Mouse (Mus musculus) CH12.LX (cell line): ENCODE data around the gene Rps12. TPM values are rescaled to one million over a fixed set of nuclear protein-coding genes. Genes with fewer than 3 reads are reported as not detected.

Source experiments
- DNase-seq: peaks from one replicate; pipeline ENCODE4 v3.0.0-alpha.2; 2013; ENCODE audit errors: extremely low read depth
- H3K27ac ChIP-seq: 2 replicates; pipeline ENCODE4 v1.5.1; 2012; ENCODE audit warnings: low read depth, mild to moderate bottlenecking, control low read depth, moderate library complexity; ENCODE audit not compliant: insufficient read depth
- H3K27me3 ChIP-seq: replicated peaks from 2 replicates; pipeline ENCODE3; 2012; ENCODE audit warnings: inconsistent platforms
- H3K36me3 ChIP-seq, 2 experiments: replicated peaks in 1 of 2; 2 replicates each; pipeline versions ENCODE3 to v1.6.1; 2012; ENCODE audit warnings: inconsistent platforms in 1 of 2, low read length in 1 of 2, mild to moderate bottlenecking in 1 of 2, mixed read lengths in 1 of 2, moderate library complexity in 1 of 2; ENCODE audit not compliant: control insufficient read depth in 1 of 2, insufficient read depth in 1 of 2
- H3K4me1 ChIP-seq, 2 experiments: 2 replicates each; pipeline ENCODE4 v1.6.1; 2012; ENCODE audit warnings: inconsistent platforms in 1 of 2, moderate library complexity in 1 of 2; ENCODE audit not compliant: insufficient read depth in 2 of 2, control insufficient read depth in 1 of 2
- H3K4me2 ChIP-seq: 2 replicates; pipeline ENCODE4 v1.6.1; 2012; ENCODE audit warnings: low read depth, mild to moderate bottlenecking, control low read depth; ENCODE audit not compliant: poor library complexity, insufficient read depth, severe bottlenecking
- H3K4me3 ChIP-seq, 3 experiments: fragments of 150-350 bp in 1 of 3; sonication (generic) in 1 of 3; replicated peaks in 1 of 3; 2 replicates each; pipeline versions ENCODE3 to v1.5.1; 2011 to 2012; ENCODE audit warnings: low read depth in 2 of 3, low read length in 2 of 3, mild to moderate bottlenecking in 2 of 3, moderate library complexity in 2 of 3, control low read depth in 1 of 3, improper control_type of control experiment in 1 of 3, inconsistent platforms in 1 of 3, mixed read lengths in 1 of 3; ENCODE audit not compliant: poor library complexity in 1 of 3
- H3K79me2 ChIP-seq: replicated peaks from 2 replicates; pipeline ENCODE4 v1.6.1; 2012; ENCODE audit warnings: mild to moderate bottlenecking, moderate library complexity; ENCODE audit not compliant: control insufficient read depth, poor library complexity, insufficient read depth, severe bottlenecking; ENCODE audit errors: extremely low read depth
- H3K9ac ChIP-seq: 2 replicates; pipeline ENCODE4 v1.6.1; 2012; ENCODE audit warnings: low read depth, mild to moderate bottlenecking, control low read depth, moderate library complexity; ENCODE audit not compliant: insufficient read depth
- H3K9me3 ChIP-seq: replicated peaks from 2 replicates; pipeline ENCODE3; 2012; ENCODE audit warnings: low read length, inconsistent platforms, mixed read lengths
- BHLHE40 ChIP-seq: IDR thresholded peaks from 2 replicates; pipeline ENCODE4 v1.6.1; 2011; ENCODE audit warnings: mild to moderate bottlenecking, low read depth, low read length, improper control_type of control experiment
- CHD1 ChIP-seq: IDR thresholded peaks from 2 replicates; pipeline ENCODE4 v1.6.1; 2012; ENCODE audit warnings: low read depth, low read length, improper control_type of control experiment, inconsistent platforms
- CHD2 ChIP-seq: IDR thresholded peaks from 2 replicates; pipeline ENCODE4 v1.6.1; 2011; ENCODE audit warnings: low read length, improper control_type of control experiment
- CTCF ChIP-seq, 2 experiments: IDR thresholded peaks in 1 of 2; conservative IDR thresholded peaks in 1 of 2; 2 replicates each; pipeline ENCODE4 v1.5.1; 2011 to 2012; ENCODE audit warnings: low read depth in 2 of 2, low read length in 2 of 2, improper control_type of control experiment in 1 of 2, inconsistent platforms in 1 of 2, mild to moderate bottlenecking in 1 of 2, moderate library complexity in 1 of 2
- ELF1 ChIP-seq: IDR thresholded peaks from 2 replicates; pipeline ENCODE4 v1.6.1; 2014; ENCODE audit warnings: low read depth, mild to moderate bottlenecking, inconsistent platforms, low read length, improper control_type of control experiment
- EP300 ChIP-seq: IDR thresholded peaks from 2 replicates; pipeline ENCODE4 v1.6.1; 2011; ENCODE audit warnings: low read length, improper control_type of control experiment
- ETS1 ChIP-seq: conservative IDR thresholded peaks from 2 replicates; pipeline ENCODE4 v1.6.1; 2012; ENCODE audit warnings: low read depth, mild to moderate bottlenecking, inconsistent platforms, low read length, improper control_type of control experiment, moderate library complexity
- GABPA ChIP-seq: IDR thresholded peaks from 2 replicates; pipeline ENCODE4 v1.6.1; 2012; ENCODE audit warnings: low read depth, low read length, improper control_type of control experiment, inconsistent platforms; ENCODE audit not compliant: insufficient replicate concordance
- IRF4 ChIP-seq: IDR thresholded peaks from 2 replicates; pipeline ENCODE4 v1.6.1; 2014; ENCODE audit warnings: low read depth, mild to moderate bottlenecking, inconsistent platforms, low read length, improper control_type of control experiment
- KAT2A ChIP-seq: IDR thresholded peaks from 2 replicates; pipeline ENCODE4 v1.6.1; 2012; ENCODE audit warnings: low read length, improper control_type of control experiment, inconsistent platforms; ENCODE audit not compliant: insufficient replicate concordance
- MAFK ChIP-seq: IDR thresholded peaks from 2 replicates; pipeline ENCODE4 v1.6.1; 2011; ENCODE audit warnings: low read length, improper control_type of control experiment; ENCODE audit not compliant: insufficient replicate concordance
- MAX ChIP-seq: IDR thresholded peaks from 2 replicates; pipeline ENCODE4 v1.6.1; 2011; ENCODE audit warnings: low read length, improper control_type of control experiment
- MAZ ChIP-seq: IDR thresholded peaks from 2 replicates; pipeline ENCODE4 v1.6.1; 2012; ENCODE audit warnings: low read depth, mild to moderate bottlenecking, inconsistent platforms, low read length, improper control_type of control experiment, moderate library complexity
- PAX5 ChIP-seq: IDR thresholded peaks from 2 replicates; pipeline ENCODE4 v1.6.1; 2012; ENCODE audit warnings: low read length, inconsistent platforms, mixed read lengths
- TBP ChIP-seq: conservative IDR thresholded peaks from 2 replicates; pipeline ENCODE4 v1.6.1; 2011; ENCODE audit warnings: low read depth, low read length, improper control_type of control experiment
- TCF12 ChIP-seq: IDR thresholded peaks from 2 replicates; pipeline ENCODE4 v1.6.1; 2014; ENCODE audit warnings: low read depth, mild to moderate bottlenecking, inconsistent platforms, low read length, improper control_type of control experiment
- USF1 ChIP-seq: IDR thresholded peaks from 2 replicates; pipeline ENCODE4 v1.6.1; 2014; ENCODE audit warnings: low read depth, mild to moderate bottlenecking, inconsistent platforms, low read length, improper control_type of control experiment
- ZMIZ1 ChIP-seq: IDR thresholded peaks from 2 replicates; pipeline ENCODE4 v1.6.1; 2012; ENCODE audit warnings: low read depth, mild to moderate bottlenecking, inconsistent platforms, low read length, improper control_type of control experiment
- dilution Hi-C: fragments of 300-500 bp; cut with MboI; formaldehyde crosslinking; loops from 2 replicates; pipeline ENCODE4 v1.14.3; 2020; ENCODE audit warnings: low sequenced_read_pairs; ENCODE audit not compliant: extremely low pct_unique_long_range_greater_than_20kb, extremely low pct_ligation_motif_present
- in situ Hi-C: fragments of 300-500 bp; cut with MboI; formaldehyde crosslinking; loops from 3 replicates; pipeline ENCODE4 v1.14.3; 2019; ENCODE audit warnings: low sequenced_read_pairs, low pct_ligation_motif_present, low pct_unique_long_range_greater_than_20kb, mixed read lengths
- polyA plus RNA-seq: library from polyadenylated mRNA; unstranded; fragments of >175 nt; gene quantifications from 2 replicates; pipeline ENCODE4 v1.2.1, GENCODE M21; 2012; ENCODE audit warnings: low read depth; ENCODE audit not compliant: insufficient read length
- total RNA-seq, 2 experiments: library from RNA; depleted of rRNA; stranded (reverse); fragments of 300-350 nt in 1 of 2; fragments of >200 nt in 1 of 2; gene quantifications; 2 replicates each; pipeline ENCODE4 v1.2.3; 2012 to 2014

The Rps12 gene
- total and polyA plus RNA-seq, 3 experiments, result 140 to 5,207 (median 4,213) TPM

- DNase-seq, result no peak
- no peak overlapping the region for H3K4me3 ChIP-seq
- no peaks in the 10 kb centered on the region for H3K9me3 ChIP-seq
- no peaks in the 10 kb centered on the region for H3K79me2 ChIP-seq
- peaks cover 2 to 15% of the 10 kb centered on the region in 2 experiments; a peak in 2 of 4 replicates for H3K4me1 ChIP-seq
- dilution Hi-C loops, result no loop called here
- H3K9ac ChIP-seq, result no peak overlapping the region
- in situ Hi-C loops, result loop anchor here (25.0 kb wide), 2 partner anchors 333 to 483 kb away; partner anchors contain the start of gene Stx7
- H3K27me3 ChIP-seq, result no peaks in the 10 kb centered on the region
- no peak overlapping the region for H3K4me2 ChIP-seq
- TF ChIP-seq ELF1 (no peak), USF1 (no peak), TCF12 (no peak), BHLHE40 (no peak), CHD2 (no peak), IRF4 (no peak), PAX5 (no peak), EP300 (no peak), KAT2A (no peak), GABPA (no peak), MAX (no peak), MAZ (no peak), ZMIZ1 (no peak), CHD1 (no peak), TBP (no peak), MAFK (no peak), CTCF (conservative IDR thresholded peaks at IDR 0.05 in 1 of 2, IDR thresholded peaks at IDR 0.05 in 1 of 2; ENCODE audit: low read depth in 2 of 2, low read length in 2 of 2) (no peak)
- no peak overlapping the region for H3K27ac ChIP-seq
- H3K36me3 ChIP-seq, result no peaks in the 10 kb centered on the region
Measured at GRCm38 (mm10) chr10:23804665-23805064, 17.6 kb upstream of the Rps12 start.

DNA sequence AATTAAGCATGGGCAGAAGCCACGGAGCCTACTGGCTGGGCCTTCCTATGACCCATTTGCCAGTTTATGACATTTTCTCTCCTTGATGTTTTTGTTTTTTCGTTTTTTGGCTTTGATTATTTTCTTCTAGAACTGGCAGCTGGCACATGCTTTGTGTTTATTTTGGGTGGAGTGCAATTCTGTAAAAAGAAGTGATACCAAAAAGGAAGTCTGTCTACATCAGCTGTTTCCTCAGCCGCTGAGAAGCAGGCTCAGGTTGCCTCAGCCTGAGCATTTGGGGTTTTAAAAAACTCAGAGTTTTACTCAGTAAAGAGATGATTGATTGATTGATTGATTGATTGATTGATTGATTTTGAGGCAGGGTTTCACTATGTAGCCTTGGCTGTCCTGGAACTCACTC is 15.8 kb upstream of the Rps12 start:
- Histone ChIP-seq H3K4me3 (no peak overlapping the region), H3K27me3 (no peaks in the 10 kb centered on the region), H3K4me1 (peaks cover 2 to 18% of the 10 kb centered on the region in 2 experiments; a peak in 2 of 4 replicates), H3K36me3 (no peaks in the 10 kb centered on the region), H3K27ac (no peak overlapping the region), H3K9me3 (no peaks in the 10 kb centered on the region), H3K4me2 (no peak overlapping the region), H3K9ac (no peak overlapping the region), H3K79me2 (no peaks in the 10 kb centered on the region)
- dilution Hi-C loops (no loop called here), in situ Hi-C loops (loop anchor here (25.0 kb wide), 2 partner anchors 334 to 484 kb away; partner anchors contain the start of gene Stx7)
- DNase-seq, result no peak
- TF ChIP-seq BHLHE40 (peak; percentile 52), ETS1 (peak; percentile 63; the same call in 1 of the 2 replicates), EP300 (peak; percentile 44; the same call in 1 of the 2 replicates), PAX5 (no peak)
